Mouse (Mus musculus) urinary bladder, postnatal 25 days (tissue): ENCODE data around the gene Xrra1.
A peak's percentile ranks its signal among the peaks of the same experiment; 100 is the strongest.
"Not testable (repeated sequence)": the region's sequence is repeated elsewhere in the genome, so short reads cannot be mapped to it uniquely, and the experiment has no call there.

Source experiments
- DNase-seq: peaks from one replicate; pipeline ENCODE4 v3.0.0; 2022; ENCODE audit warnings: low spot score

Gene Xrra1

GRCm38 (mm10) chr7:99896905-99897304 lies 38.0 kb downstream of the Xrra1 start:
- no peak for DNase-seq

- DNase-seq = no peak
These were observed 43.3 kb downstream of the Xrra1 start for GRCm38 (mm10) chr7:99902208-99902607.

GRCm38 (mm10) chr7:99902918-99903665 lies 44.2 kb downstream of the Xrra1 start:
- DNase-seq = no peak

- DNase-seq = no peak
These were observed 45.6 kb downstream of the Xrra1 start for GRCm38 (mm10) chr7:99904421-99905005.

GRCm38 (mm10) chr7:99906346-99906745 lies 47.4 kb downstream of the Xrra1 start:
- DNase-seq = no peak

- DNase-seq = no peak
These were observed 48.5 kb downstream of the Xrra1 start for GRCm38 (mm10) chr7:99907463-99907862.

GRCm38 (mm10) chr7:99911038-99911437 lies 52.1 kb downstream of the Xrra1 start:
- DNase-seq = no peak

GRCm38 (mm10) chr7:99914316-99914715 lies 55.4 kb downstream of the Xrra1 start:
- DNase-seq = no peak

- no peak for DNase-seq
These were observed 56.6 kb downstream of the Xrra1 start for GRCm38 (mm10) chr7:99915511-99915910.

GRCm38 (mm10) chr7:99916741-99917319 lies 57.9 kb downstream of the Xrra1 start:
- DNase-seq = peak; percentile 18

GRCm38 (mm10) chr7:99917320-99917844 lies 58.5 kb downstream of the Xrra1 start:
- peak; percentile 16 for DNase-seq

GRCm38 (mm10) chr7:99919164-99919563 lies 60.2 kb downstream of the Xrra1 start:
- no peak for DNase-seq

GRCm38 (mm10) chr7:99919971-99920370 lies 61.1 kb downstream of the Xrra1 start:
- no peak for DNase-seq

GRCm38 (mm10) chr7:99920416-99920815 lies 61.5 kb downstream of the Xrra1 start:
- DNase-seq = no peak

- DNase-seq = peak; percentile 45
These were observed 68.2 kb downstream of the Xrra1 start for GRCm38 (mm10) chr7:99926916-99927714.

- no peak for DNase-seq
These were observed 76.8 kb downstream of the Xrra1 start for GRCm38 (mm10) chr7:99935758-99936157.

- no peak for DNase-seq
These were observed 81.8 kb downstream of the Xrra1 start for GRCm38 (mm10) chr7:99940669-99941068.

GRCm38 (mm10) chr7:99944520-99944919 lies 85.6 kb downstream of the Xrra1 start:
- no peak for DNase-seq

- DNase-seq = not testable (repeated sequence)
These were observed 86.1 kb downstream of the Xrra1 start for GRCm38 (mm10) chr7:99945012-99945411.

- no peak for DNase-seq
These were observed 87.0 kb downstream of the Xrra1 start for GRCm38 (mm10) chr7:99945939-99946338.

- no peak for DNase-seq
These were observed 87.4 kb downstream of the Xrra1 start for GRCm38 (mm10) chr7:99946356-99946755.

GRCm38 (mm10) chr7:99947329-99947728 lies 88.4 kb downstream of the Xrra1 start:
- DNase-seq = no peak
